Mouse (Mus musculus) embryonic facial prominence, embryonic 13.5 days (tissue): ENCODE measurements at regions not wholly inside any gene's neighbourhood (a gene's known extent, or its start where the extent isn't known, plus 50 kb on each side); places are given as distances from the start of the nearest gene placed in this dataset.
"Not testable (repeated sequence)": the region's sequence is repeated elsewhere in the genome, so short reads cannot be mapped to it uniquely, and the experiment has no call there.

Source experiments
- ATAC-seq: fragments of 200-750 bp; cut with Nextera tagmentation; 2 replicates; pipeline ENCODE4 v1.8.0; 2017; ENCODE audit warnings: low read depth; ENCODE audit not compliant: insufficient number of reproducible peaks, insufficient read depth, low FRiP score, low TSS enrichment
- H3K27ac ChIP-seq: fragments of 300-500 bp; sonication (generic); 2 replicates; pipeline ENCODE4 v1.5.1; 2015; ENCODE audit warnings: moderate library complexity, mild to moderate bottlenecking, inconsistent platforms
- H3K27me3 ChIP-seq: fragments of 300-500 bp; sonication (generic); 2 replicates; pipeline ENCODE4 v1.6.1; 2015; ENCODE audit warnings: mild to moderate bottlenecking, inconsistent platforms
- H3K36me3 ChIP-seq: fragments of 300-500 bp; sonication (generic); 2 replicates; pipeline ENCODE4 v1.6.1; 2015; ENCODE audit warnings: mild to moderate bottlenecking, inconsistent platforms
- H3K4me1 ChIP-seq: fragments of 300-500 bp; sonication (generic); 2 replicates; pipeline ENCODE4 v1.6.1; 2015; ENCODE audit warnings: inconsistent platforms
- H3K4me2 ChIP-seq: fragments of 300-500 bp; sonication (generic); 2 replicates; pipeline ENCODE4 v1.6.1; 2015; ENCODE audit warnings: moderate library complexity, mild to moderate bottlenecking, inconsistent platforms
- H3K4me3 ChIP-seq: fragments of 300-500 bp; sonication (generic); 2 replicates; pipeline ENCODE4 v1.5.1; 2015; ENCODE audit warnings: mild to moderate bottlenecking, inconsistent platforms
- H3K9ac ChIP-seq: fragments of 300-500 bp; sonication (generic); 2 replicates; pipeline ENCODE4 v1.6.1; 2015; ENCODE audit warnings: mild to moderate bottlenecking, inconsistent platforms
- H3K9me3 ChIP-seq: fragments of 300-500 bp; sonication (generic); 2 replicates; pipeline ENCODE4 v1.6.1; 2016; ENCODE audit warnings: inconsistent platforms
- WGBS: fragments of 180-500 bp; shearing (Covaris S2); methylation state at CpG from one replicate; pipeline ENCODE4 v1.1.7; 2015; ENCODE audit warnings: mixed read lengths; 5-methylcytosine and 5-hydroxymethylcytosine counted together

- no peak for ATAC-seq
- WGBS = 67% methylated on average over 2 of the region's 2 CpGs
- H3K9ac ChIP-seq = no peak overlapping the region
These were observed 114.6 kb downstream of the Spata19 start for GRCm38 (mm10) chr9:27511161-27511560.

GRCm38 (mm10) chr9:27515427-27516110 is 119.0 kb downstream of the Spata19 start:
- Histone ChIP-seq H3K4me2 (no peak overlapping the region), H3K36me3 (no peaks in the 10 kb centered on the region), H3K4me1 (no peaks in the 10 kb centered on the region), H3K9ac (no peak overlapping the region), H3K27me3 (no peaks in the 10 kb centered on the region), H3K9me3 (no peaks in the 10 kb centered on the region), H3K27ac (no peak overlapping the region), H3K4me3 (no peak overlapping the region)
- ATAC-seq = no peak
- 76% methylated on average over 4 of the region's 4 CpGs for WGBS

More at GRCm38 (mm10) chr9:27511161-27511560, 114.6 kb downstream of the Spata19 start:
- Histone ChIP-seq H3K27me3 (no peaks in the 10 kb centered on the region), H3K36me3 (no peaks in the 10 kb centered on the region), H3K9me3 (no peaks in the 10 kb centered on the region), H3K4me2 (no peak overlapping the region), H3K27ac (no peak overlapping the region), H3K4me3 (no peak overlapping the region), H3K4me1 (no peaks in the 10 kb centered on the region)

- Histone ChIP-seq H3K27me3 (no peaks in the 10 kb centered on the region), H3K9me3 (no peaks in the 10 kb centered on the region), H3K4me3 (no peak overlapping the region), H3K27ac (no peak overlapping the region), H3K4me2 (no peak overlapping the region), H3K36me3 (no peaks in the 10 kb centered on the region), H3K9ac (no peak overlapping the region), H3K4me1 (no peaks in the 10 kb centered on the region)
- WGBS = 68% methylated on average over 4 of the region's 4 CpGs
- no peak for ATAC-seq
These were observed 121.4 kb downstream of the Spata19 start for GRCm38 (mm10) chr9:27518031-27518430.

GRCm38 (mm10) chr9:27519711-27520110 is 123.1 kb downstream of the Spata19 start:
- Histone ChIP-seq H3K27me3 (no peaks in the 10 kb centered on the region), H3K36me3 (no peaks in the 10 kb centered on the region), H3K4me1 (no peaks in the 10 kb centered on the region), H3K9ac (no peak overlapping the region), H3K4me3 (no peak overlapping the region), H3K27ac (no peak overlapping the region), H3K4me2 (no peak overlapping the region), H3K9me3 (no peaks in the 10 kb centered on the region)
- no peak for ATAC-seq
- WGBS = 60% methylated on average over 5 of the region's 5 CpGs

DNA sequence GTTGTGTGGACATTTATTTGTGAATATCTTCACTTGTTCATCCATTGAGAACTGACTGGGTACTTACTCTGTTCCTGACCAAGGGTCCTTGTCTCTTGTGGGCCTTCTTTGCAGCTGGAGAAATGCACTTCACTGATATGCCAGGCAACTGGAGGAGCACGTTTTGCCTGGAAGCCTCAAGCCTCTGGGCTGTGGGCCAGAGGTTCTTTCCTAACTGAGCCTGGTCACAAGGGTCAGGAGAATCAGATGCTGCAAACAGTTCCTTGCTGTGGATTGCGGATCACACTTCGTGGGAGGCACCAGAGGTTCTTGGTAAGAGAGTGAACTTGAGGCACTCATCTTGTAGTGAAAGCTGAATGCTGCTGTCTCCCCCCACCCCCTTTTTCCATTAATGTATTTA is 124.6 kb downstream of the Spata19 start:
- WGBS = 68% methylated on average over 3 of the region's 3 CpGs
- Histone ChIP-seq H3K27me3 (no peaks in the 10 kb centered on the region), H3K27ac (no peak overlapping the region), H3K4me1 (no peaks in the 10 kb centered on the region), H3K36me3 (no peaks in the 10 kb centered on the region), H3K9ac (no peak overlapping the region), H3K9me3 (no peaks in the 10 kb centered on the region), H3K4me2 (no peak overlapping the region), H3K4me3 (no peak overlapping the region)
- no peak for ATAC-seq

GRCm38 (mm10) chr9:27526681-27527080 is 130.1 kb downstream of the Spata19 start:
- ATAC-seq = no peak
- no peaks in the 10 kb centered on the region for H3K36me3 ChIP-seq
- H3K9ac ChIP-seq = no peak overlapping the region
- no peak overlapping the region for H3K4me3 ChIP-seq
- H3K4me1 ChIP-seq = no peaks in the 10 kb centered on the region
- H3K9me3 ChIP-seq = no peaks in the 10 kb centered on the region
- H3K27ac ChIP-seq = no peak overlapping the region
- no peak overlapping the region for H3K4me2 ChIP-seq
- no peaks in the 10 kb centered on the region for H3K27me3 ChIP-seq
- 82% methylated on average over 3 of the region's 3 CpGs for WGBS

DNA sequence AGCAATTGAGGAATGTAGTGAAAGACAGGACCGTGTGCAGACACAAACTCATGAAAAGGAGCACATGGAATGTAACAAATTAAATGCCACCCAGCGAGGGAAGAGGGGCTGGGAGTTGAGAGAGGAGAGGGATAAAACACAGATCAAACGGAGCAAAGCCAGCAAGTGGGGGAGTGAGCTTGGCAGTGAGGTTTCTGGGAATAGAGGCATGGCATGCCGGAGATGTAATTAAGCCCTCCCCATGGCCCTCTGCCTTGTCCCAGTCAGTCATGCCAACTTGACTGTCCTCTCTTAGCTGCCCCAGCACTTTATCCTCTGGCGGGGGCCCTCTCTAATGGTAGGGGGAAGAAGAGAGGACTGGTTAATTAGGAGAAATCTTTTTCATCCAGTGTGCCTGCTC is 141.9 kb downstream of the Spata19 start:
- H3K4me1 ChIP-seq = no peaks in the 10 kb centered on the region; the same call in 1 of the 2 replicates
- H3K9ac ChIP-seq = no peak overlapping the region
- H3K27ac ChIP-seq = no peak overlapping the region
- 22% methylated on average over 5 of the region's 5 CpGs for WGBS
- H3K4me3 ChIP-seq = no peak overlapping the region
- ATAC-seq = no peak
- no peak overlapping the region for H3K4me2 ChIP-seq
- H3K36me3 ChIP-seq = no peaks in the 10 kb centered on the region
- H3K27me3 ChIP-seq = no peaks in the 10 kb centered on the region
- no peaks in the 10 kb centered on the region for H3K9me3 ChIP-seq

- no peak overlapping the region for H3K4me3 ChIP-seq
- H3K27ac ChIP-seq = no peak overlapping the region
- H3K36me3 ChIP-seq = no peaks in the 10 kb centered on the region
- ATAC-seq = no peak
- no peaks in the 10 kb centered on the region; the same call in 1 of the 2 replicates for H3K4me1 ChIP-seq
- H3K9ac ChIP-seq = no peak overlapping the region
- H3K9me3 ChIP-seq = no peaks in the 10 kb centered on the region
- H3K4me2 ChIP-seq = no peak overlapping the region
- no peaks in the 10 kb centered on the region for H3K27me3 ChIP-seq
- WGBS = 73% methylated on average over 2 of the region's 2 CpGs
These were observed 145.1 kb downstream of the Spata19 start for GRCm38 (mm10) chr9:27541585-27542151.

DNA sequence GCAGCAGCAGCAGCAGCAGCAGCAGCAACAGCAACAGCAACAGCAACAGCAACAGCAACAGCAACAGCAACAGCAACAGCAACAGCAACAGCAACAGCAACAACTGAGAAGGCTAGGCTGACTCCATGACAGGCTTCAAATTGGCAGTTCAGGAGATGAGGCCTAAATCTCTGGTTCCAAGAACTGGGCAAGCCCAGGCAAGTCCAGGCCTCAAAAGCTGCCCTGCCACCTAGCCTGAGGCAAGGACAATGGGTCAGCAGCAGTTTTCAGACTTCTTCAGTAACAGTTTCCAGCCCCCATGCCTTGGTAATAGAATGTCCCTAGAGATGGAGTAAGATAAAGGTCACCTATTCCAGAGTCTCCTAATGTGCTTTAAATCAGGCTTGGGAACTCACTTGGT is 158.1 kb downstream of the Spata19 start:
- ATAC-seq, H3K27me3 ChIP-seq, H3K9ac ChIP-seq, H3K4me1 ChIP-seq, H3K36me3 ChIP-seq, H3K27ac ChIP-seq, H3K9me3 ChIP-seq, H3K4me2 ChIP-seq, H3K4me3 ChIP-seq: not testable (repeated sequence)

DNA sequence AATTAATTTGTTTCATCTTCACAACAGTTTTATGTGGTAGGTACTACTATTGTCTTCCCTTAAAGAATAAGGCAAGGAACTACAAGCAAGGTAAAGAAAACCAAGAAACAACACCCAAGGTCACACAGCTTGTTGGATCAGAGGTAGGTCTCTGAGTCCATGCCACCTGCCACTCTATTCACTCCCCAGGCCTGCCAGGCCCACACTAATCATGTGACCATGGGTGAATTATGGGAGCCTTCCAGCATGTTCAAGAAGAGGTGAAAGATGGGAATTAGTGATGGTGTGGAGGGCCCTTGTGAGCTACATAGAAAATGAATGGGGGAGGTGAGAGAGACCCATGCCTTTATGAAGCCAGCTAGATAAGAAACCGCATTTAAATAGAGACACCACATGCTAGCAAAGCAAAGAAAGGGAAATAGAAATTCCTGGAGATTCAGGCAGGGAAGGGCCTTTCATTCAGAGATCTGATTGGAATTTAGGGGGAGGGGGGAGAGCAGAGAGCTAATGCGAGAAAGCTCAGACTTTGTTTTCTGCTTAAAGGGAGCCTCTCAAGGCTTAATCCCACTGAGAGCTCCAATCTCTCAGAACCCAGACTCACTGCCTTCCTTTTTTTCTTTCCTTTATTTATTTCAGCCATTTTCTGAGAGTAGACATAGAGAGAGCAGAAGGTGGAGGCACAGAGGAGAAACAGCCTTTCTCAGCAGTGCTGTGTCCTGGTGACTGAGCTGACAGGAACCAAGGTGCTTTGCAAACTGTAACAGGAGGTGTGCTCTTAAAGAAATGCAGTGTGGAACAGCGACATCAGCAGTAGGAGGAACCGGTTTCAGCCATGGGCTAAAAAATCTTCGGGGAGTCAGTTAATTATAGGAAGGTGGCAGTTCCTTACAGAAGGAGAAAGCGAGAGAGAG is 160.0 kb downstream of the Spata19 start:
- ATAC-seq = no peak
- Histone ChIP-seq H3K27me3 (no peaks in the 10 kb centered on the region), H3K4me1 (no peaks in the 10 kb centered on the region), H3K9ac (no peak overlapping the region), H3K4me2 (no peak overlapping the region), H3K27ac (no peak overlapping the region), H3K36me3 (no peaks in the 10 kb centered on the region), H3K9me3 (no peaks in the 10 kb centered on the region), H3K4me3 (no peak overlapping the region)
- WGBS = 20% methylated on average over 6 of the region's 6 CpGs

DNA sequence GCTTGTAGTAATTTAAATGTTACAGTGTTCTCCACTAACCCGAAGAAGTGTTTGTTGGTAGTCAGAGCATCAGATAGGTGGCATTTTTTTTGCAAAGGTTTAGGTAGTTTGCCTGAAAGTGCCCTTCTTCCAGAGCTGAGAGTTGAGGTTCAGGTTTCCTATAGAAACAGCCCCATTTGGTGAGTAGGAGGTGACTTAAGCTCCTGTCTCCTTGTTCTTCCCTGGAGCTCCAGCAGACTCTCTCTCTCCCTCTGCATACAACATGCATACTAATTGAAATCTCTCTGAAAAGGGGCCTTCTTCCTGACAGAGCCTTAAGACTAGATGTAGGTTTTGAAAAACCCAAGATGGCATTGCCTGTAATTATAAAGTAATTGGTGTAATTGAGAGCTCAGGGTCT is 161.3 kb downstream of the Spata19 start:
- Histone ChIP-seq H3K9me3 (no peaks in the 10 kb centered on the region), H3K4me3 (no peak overlapping the region), H3K4me2 (no peak overlapping the region), H3K36me3 (no peaks in the 10 kb centered on the region), H3K27ac (no peak overlapping the region), H3K27me3 (no peaks in the 10 kb centered on the region), H3K4me1 (no peaks in the 10 kb centered on the region), H3K9ac (no peak overlapping the region)
- ATAC-seq = no peak
- WGBS = 54% methylated on average over 1 of the region's 1 CpGs

DNA sequence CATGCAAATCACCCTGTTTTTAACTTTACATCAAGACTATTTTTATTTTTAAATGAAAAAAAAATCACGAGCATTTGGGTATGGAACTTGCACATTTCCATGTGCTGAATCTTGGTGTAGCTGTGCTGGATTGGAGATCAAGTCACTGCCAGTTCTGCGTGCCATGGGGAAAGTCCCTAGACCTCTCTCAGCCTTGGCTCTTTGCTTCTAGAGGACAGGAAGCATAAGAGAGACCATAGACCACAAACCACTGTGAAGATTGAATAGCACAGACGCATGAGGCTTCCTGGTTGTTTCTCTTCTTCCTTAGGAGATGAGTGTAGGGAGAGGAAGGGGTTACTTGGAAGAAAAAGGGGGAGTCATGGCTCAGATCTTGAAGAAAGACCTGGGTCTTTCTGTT is 161.7 kb downstream of the Spata19 start:
- H3K9ac ChIP-seq = no peak overlapping the region
- no peak for ATAC-seq
- H3K9me3 ChIP-seq = no peaks in the 10 kb centered on the region
- 80% methylated on average over 3 of the region's 3 CpGs for WGBS
- H3K27ac ChIP-seq = no peak overlapping the region
- H3K36me3 ChIP-seq = no peaks in the 10 kb centered on the region
- H3K4me3 ChIP-seq = no peak overlapping the region
- H3K4me2 ChIP-seq = no peak overlapping the region
- H3K27me3 ChIP-seq = no peaks in the 10 kb centered on the region
- no peaks in the 10 kb centered on the region for H3K4me1 ChIP-seq
